Mouse (Mus musculus): ENCODE data around the gene Nell1. TPM values are rescaled to one million over a fixed set of nuclear protein-coding genes. Genes with fewer than 3 reads are reported as not detected.

The Nell1 gene
- total and polyA plus RNA-seq, 2 experiments from 2014 or later = 56.9 to 68.7 TPM

GRCm38 (mm10) chr7:50588642-50589424 is 614.2 kb downstream of the Nell1 start:
- H3K4me1 ChIP-seq (ENCODE audit: insufficient read depth, low read length) = 0 out of 2 replicates have a peak, but pooled peaks cover 5% of the 10 kb centered on the region
- no peak overlapping the region for H3K27ac ChIP-seq (ENCODE audit: low read depth, low read length)
- whole genome bisulfite sequencing = 35% methylated on average over 8 of the region's 8 CpGs
- DNase-seq (ENCODE audit: low spot score) (peak; percentile 40), ATAC-seq (ENCODE audit: low FRiP score) (no peak; the same call in 1 of the 2 replicates)
- no peaks in the 10 kb centered on the region for H3K36me3 ChIP-seq (ENCODE audit: insufficient read depth, low read length)
- no peak overlapping the region for H3K4me3 ChIP-seq (ENCODE audit: low read depth, low read length)
- no peak overlapping the region for H3K4me2 ChIP-seq (ENCODE audit: low read depth, low read length, poor library complexity, severe bottlenecking)
- H3K9me3 ChIP-seq (ENCODE audit: low read length) = no peaks in the 10 kb centered on the region
- H3K27me3 ChIP-seq (ENCODE audit: insufficient read depth, low read length) = no peaks in the 10 kb centered on the region
- TF ChIP-seq CTCF (IDR thresholded peaks at IDR 0.05) = no peak
- no peak overlapping the region for H3K9ac ChIP-seq (replicated peaks; ENCODE audit: low read length, poor library complexity, severe bottlenecking)

GRCm38 (mm10) chr7:50598890-50599289 is 624.2 kb downstream of the Nell1 start, which contains the start of gene 4933405O20Rik:
Gene 4933405O20Rik, plus strand, starts transcription at chr7:50599190.
- TF ChIP-seq CTCF (IDR thresholded peaks at IDR 0.05) = no peak
- ATAC-seq (ENCODE audit: low FRiP score) = no peak
- H3K4me2 ChIP-seq (ENCODE audit: low read depth, low read length, poor library complexity, severe bottlenecking) = no peak within 1 kb of the TSS
- 81% methylated on average over 3 of the region's 3 CpGs for WGBS
- H3K4me3 ChIP-seq (ENCODE audit: low read depth, low read length) = no peak within 1 kb of the TSS
- H3K9me3 ChIP-seq (ENCODE audit: low read length) = no peaks in the 10 kb centered on the region
- no peak within 1 kb of the TSS for H3K9ac ChIP-seq (replicated peaks; ENCODE audit: low read length, poor library complexity, severe bottlenecking)
- no peaks in the 10 kb centered on the region for H3K27me3 ChIP-seq (ENCODE audit: insufficient read depth, low read length)
- no peaks in the 10 kb centered on the region for H3K36me3 ChIP-seq (ENCODE audit: insufficient read depth, low read length)
- no peaks in the 10 kb centered on the region for H3K4me1 ChIP-seq (ENCODE audit: insufficient read depth, low read length)
- H3K27ac ChIP-seq (ENCODE audit: low read depth, low read length) = no peak within 1 kb of the TSS
- DNase-seq (ENCODE audit: low spot score) = no peak

- DNase-seq (ENCODE audit: low spot score) (peak; percentile 17), ATAC-seq (ENCODE audit: low FRiP score) (no peak)
- Histone ChIP-seq H3K36me3 (ENCODE audit: insufficient read depth, low read length) (no peaks in the 10 kb centered on the region), H3K9me3 (ENCODE audit: low read length) (no peaks in the 10 kb centered on the region), H3K4me2 (ENCODE audit: low read depth, low read length, poor library complexity, severe bottlenecking) (no peak overlapping the region), H3K27me3 (ENCODE audit: insufficient read depth, low read length) (no peaks in the 10 kb centered on the region), H3K9ac (replicated peaks; ENCODE audit: low read length, poor library complexity, severe bottlenecking) (no peak overlapping the region), H3K4me1 (ENCODE audit: insufficient read depth, low read length) (no peaks in the 10 kb centered on the region), H3K27ac (ENCODE audit: low read depth, low read length) (no peak overlapping the region), H3K4me3 (ENCODE audit: low read depth, low read length) (no peak overlapping the region)
- 36% methylated on average over 2 of the region's 2 CpGs for WGBS
- TF ChIP-seq CTCF (IDR thresholded peaks at IDR 0.05) = no peak
These were observed 639.4 kb downstream of the Nell1 start for GRCm38 (mm10) chr7:50614101-50614500.

GRCm38 (mm10) chr7:50629186-50629585 is 654.5 kb downstream of the Nell1 start:
- Histone ChIP-seq H3K4me2 (ENCODE audit: low read depth, low read length, poor library complexity, severe bottlenecking) (no peak overlapping the region), H3K4me3 (ENCODE audit: low read depth, low read length) (no peak overlapping the region), H3K27ac (ENCODE audit: low read depth, low read length) (no peak overlapping the region), H3K27me3 (ENCODE audit: insufficient read depth, low read length) (no peaks in the 10 kb centered on the region), H3K9me3 (ENCODE audit: low read length) (no peaks in the 10 kb centered on the region), H3K36me3 (ENCODE audit: insufficient read depth, low read length) (no peaks in the 10 kb centered on the region), H3K9ac (replicated peaks; ENCODE audit: low read length, poor library complexity, severe bottlenecking) (no peak overlapping the region), H3K4me1 (ENCODE audit: insufficient read depth, low read length) (no peaks in the 10 kb centered on the region)
- DNase-seq (ENCODE audit: low spot score) (no peak), ATAC-seq (ENCODE audit: low FRiP score) (no peak)
- TF ChIP-seq CTCF (IDR thresholded peaks at IDR 0.05) = no peak
- WGBS = 34% methylated on average over 3 of the region's 3 CpGs

GRCm38 (mm10) chr7:50633147-50633546 is 658.5 kb downstream of the Nell1 start:
- Histone ChIP-seq H3K4me1 (ENCODE audit: insufficient read depth, low read length) (no peaks in the 10 kb centered on the region), H3K9me3 (ENCODE audit: low read length) (no peaks in the 10 kb centered on the region), H3K4me3 (ENCODE audit: low read depth, low read length) (no peak overlapping the region), H3K36me3 (ENCODE audit: insufficient read depth, low read length) (no peaks in the 10 kb centered on the region), H3K9ac (replicated peaks; ENCODE audit: low read length, poor library complexity, severe bottlenecking) (no peak overlapping the region), H3K27ac (ENCODE audit: low read depth, low read length) (no peak overlapping the region), H3K27me3 (ENCODE audit: insufficient read depth, low read length) (no peaks in the 10 kb centered on the region), H3K4me2 (ENCODE audit: low read depth, low read length, poor library complexity, severe bottlenecking) (no peak overlapping the region)
- DNase-seq (ENCODE audit: low spot score) = no peak
- WGBS = 42% methylated on average over 2 of the region's 2 CpGs
- TF ChIP-seq CTCF (IDR thresholded peaks at IDR 0.05) = no peak
- no peak for ATAC-seq (ENCODE audit: low FRiP score)

GRCm38 (mm10) chr7:50672266-50672665 is 697.6 kb downstream of the Nell1 start:
- no peaks in the 10 kb centered on the region for H3K4me1 ChIP-seq (ENCODE audit: insufficient read depth, low read length)
- no peak overlapping the region for H3K4me3 ChIP-seq (ENCODE audit: low read depth, low read length)
- H3K27me3 ChIP-seq (ENCODE audit: insufficient read depth, low read length) = no peaks in the 10 kb centered on the region
- no peak for ATAC-seq (ENCODE audit: low FRiP score)
- TF ChIP-seq CTCF (IDR thresholded peaks at IDR 0.05) = no peak
- DNase-seq (ENCODE audit: low spot score) = no peak
- H3K9me3 ChIP-seq (ENCODE audit: low read length) = no peaks in the 10 kb centered on the region
- H3K9ac ChIP-seq (replicated peaks; ENCODE audit: low read length, poor library complexity, severe bottlenecking) = no peak overlapping the region
- WGBS = 68% methylated on average over 4 of the region's 4 CpGs
- no peaks in the 10 kb centered on the region for H3K36me3 ChIP-seq (ENCODE audit: insufficient read depth, low read length)
- H3K27ac ChIP-seq (ENCODE audit: low read depth, low read length) = no peak overlapping the region
- H3K4me2 ChIP-seq (ENCODE audit: low read depth, low read length, poor library complexity, severe bottlenecking) = no peak overlapping the region
